Mouse (Mus musculus) intestine, embryonic 14.5 days (tissue): ENCODE data around the gene Gm11060. TPM values are rescaled to one million over a fixed set of nuclear protein-coding genes. Genes with fewer than 3 reads are reported as not detected.

Source experiments
- ATAC-seq: fragments of 200-750 bp; cut with Nextera tagmentation; replicated peaks from 2 replicates; pipeline ENCODE4 v1.8.0; 2017; ENCODE audit warnings: low read depth, moderate number of reproducible peaks, moderate TSS enrichment, moderate library complexity; ENCODE audit not compliant: low FRiP score, low TSS enrichment
- DNase-seq: peaks from one replicate; pipeline ENCODE4 v3.0.0-alpha.2; 2018; ENCODE audit warnings: low spot score
- H3K27ac ChIP-seq: fragments of 300-500 bp; sonication (generic); 2 replicates; pipeline ENCODE4 v1.5.1; 2014; ENCODE audit warnings: low read depth, mild to moderate bottlenecking, control low read depth
- H3K27me3 ChIP-seq: fragments of 300-500 bp; sonication (generic); replicated peaks from 2 replicates; pipeline ENCODE4 v1.6.1; 2014; ENCODE audit warnings: low read length, control low read depth; ENCODE audit not compliant: control insufficient read depth, insufficient read depth
- H3K36me3 ChIP-seq: fragments of 300-500 bp; sonication (generic); 2 replicates; pipeline ENCODE4 v1.6.1; 2014; ENCODE audit warnings: low read length, control low read depth; ENCODE audit not compliant: control insufficient read depth, insufficient read depth
- H3K4me1 ChIP-seq: fragments of 300-500 bp; sonication (generic); replicated peaks from 2 replicates; pipeline ENCODE4 v1.6.1; 2014; ENCODE audit warnings: low read length, control low read depth, mixed read lengths; ENCODE audit not compliant: control insufficient read depth, insufficient read depth
- H3K4me2 ChIP-seq: fragments of 300-500 bp; sonication (generic); 2 replicates; pipeline ENCODE4 v1.6.1; 2014; ENCODE audit warnings: low read length
- H3K4me3 ChIP-seq: fragments of 300-500 bp; sonication (generic); 2 replicates; pipeline ENCODE4 v1.5.1; 2014; ENCODE audit warnings: low read depth, low read length, control low read depth, mixed read lengths
- H3K9ac ChIP-seq: fragments of 300-500 bp; sonication (generic); 2 replicates; pipeline ENCODE4 v1.6.1; 2014; ENCODE audit warnings: mild to moderate bottlenecking, low read length
- H3K9me3 ChIP-seq: fragments of 300-500 bp; sonication (generic); 2 replicates; pipeline ENCODE4 v1.6.1; 2016; ENCODE audit warnings: low read length, control low read depth; ENCODE audit not compliant: control insufficient read depth
- WGBS: fragments of 180-500 bp; shearing (Covaris S2); extraction: QIAGEN DNeasy Blood & Tissue Kit; methylation state at CpG from one replicate; pipeline ENCODE4 v1.1.7; 2014; 5-methylcytosine and 5-hydroxymethylcytosine counted together
- polyA plus RNA-seq: library from polyadenylated mRNA; unstranded; fragments of >200 nt; fragmentation: Nextera tagmentation; extraction: Ambion mirVana; gene quantifications from 2 replicates; pipeline ENCODE4 v1.2.1, GENCODE M21; 2014

The Gm11060 gene
- polyA plus RNA-seq, 1 experiment from 2014 or later: not detected

DNA sequence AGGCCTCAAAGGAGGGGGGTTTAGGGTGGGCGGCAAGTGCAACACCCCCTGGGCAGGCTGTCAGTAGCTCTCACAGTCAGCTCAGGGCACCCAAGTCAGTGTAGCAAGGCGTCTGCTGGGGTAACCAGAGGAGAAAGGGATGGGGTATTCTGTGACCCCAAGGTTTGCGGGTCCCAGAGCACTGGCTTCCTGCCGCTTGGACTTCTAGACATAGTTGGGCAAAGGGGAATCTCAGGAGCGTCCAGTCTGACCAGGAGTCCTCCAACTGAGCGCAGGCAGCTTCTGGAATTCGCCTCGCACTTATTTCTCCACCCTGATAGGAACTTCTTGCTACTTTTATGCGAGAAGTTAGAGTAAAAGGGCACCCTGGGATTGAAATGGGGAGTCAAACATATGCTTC, 32.1 kb downstream of the Gm11060 start:
- Histone ChIP-seq H3K36me3 (no peaks in the 10 kb centered on the region), H3K9ac (no peak overlapping the region), H3K4me1 (0 out of 2 replicates have a peak, but pooled peaks cover 4% of the 10 kb centered on the region), H3K27ac (no peak overlapping the region), H3K4me2 (no peak overlapping the region; the same call in 1 of the 2 replicates), H3K9me3 (no peaks in the 10 kb centered on the region), H3K4me3 (no peak overlapping the region), H3K27me3 (peaks cover 92% of the 10 kb centered on the region)
- ATAC-seq (no peak), DNase-seq (no peak)
- WGBS: 8% methylated on average over 9 of the region's 9 CpGs

GRCm38 (mm10) chr2:105124391-105124790, 32.6 kb downstream of the Gm11060 start:
- WGBS: 7% methylated on average over 7 of the region's 7 CpGs
- Histone ChIP-seq H3K4me2 (no peak overlapping the region; the same call in 1 of the 2 replicates), H3K27me3 (peaks cover 96% of the 10 kb centered on the region), H3K4me3 (no peak overlapping the region), H3K9ac (no peak overlapping the region), H3K27ac (no peak overlapping the region), H3K9me3 (no peaks in the 10 kb centered on the region), H3K36me3 (no peaks in the 10 kb centered on the region), H3K4me1 (0 out of 2 replicates have a peak, but pooled peaks cover 4% of the 10 kb centered on the region)
- ATAC-seq (no peak), DNase-seq (no peak)

DNA sequence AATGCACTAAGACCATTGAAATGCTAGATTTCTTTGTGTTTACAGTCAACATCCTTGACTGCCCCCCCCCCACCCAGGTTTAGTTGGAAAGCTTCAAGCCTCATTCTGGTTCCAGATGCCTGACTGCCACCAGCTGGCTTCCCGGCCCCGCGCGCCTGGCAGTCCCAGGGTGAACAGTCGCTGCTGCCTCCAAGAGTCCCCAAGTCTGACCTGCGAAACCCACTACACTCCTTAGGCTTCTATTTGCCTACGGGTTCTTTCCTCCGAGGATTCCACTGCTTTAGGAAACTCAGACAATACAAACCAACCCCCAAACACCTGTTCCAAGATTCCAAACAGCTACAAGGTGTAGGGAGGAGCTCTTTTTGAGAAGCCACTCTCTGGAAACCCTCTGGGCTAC, 33.4 kb downstream of the Gm11060 start:
- H3K27ac ChIP-seq: no peak overlapping the region
- no peaks in the 10 kb centered on the region for H3K36me3 ChIP-seq
- no peak for DNase-seq
- H3K9ac ChIP-seq: no peak overlapping the region
- WGBS: 1% methylated on average over 8 of the region's 8 CpGs
- no peak for ATAC-seq
- H3K27me3 ChIP-seq: peaks cover 96% of the 10 kb centered on the region
- no peaks in the 10 kb centered on the region for H3K9me3 ChIP-seq
- H3K4me2 ChIP-seq: peak overlapping the region; percentile 45
- H3K4me1 ChIP-seq: 0 out of 2 replicates have a peak, but pooled peaks cover 6% of the 10 kb centered on the region
- H3K4me3 ChIP-seq: peak overlapping the region; percentile 38

DNA sequence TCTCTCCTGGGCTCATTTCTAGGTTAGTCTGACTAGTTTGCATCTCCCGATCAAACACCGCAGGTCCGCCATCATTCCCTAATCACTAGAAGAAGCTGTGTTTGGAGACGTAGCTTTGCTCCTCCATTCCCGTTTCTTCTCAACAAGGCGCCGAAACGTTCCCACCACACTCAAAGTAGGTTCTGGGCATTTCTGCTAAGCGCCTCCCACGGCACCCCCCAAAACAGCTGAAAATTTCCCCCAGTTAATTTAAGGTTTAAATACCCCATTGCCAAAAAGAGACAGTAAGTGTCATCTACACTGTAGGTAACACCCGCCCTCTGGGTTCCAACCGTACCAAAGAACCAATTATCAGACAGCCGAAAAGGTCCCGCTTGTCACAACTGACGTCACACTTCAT, 33.8 kb downstream of the Gm11060 start:
- Histone ChIP-seq H3K4me3 (peak overlapping the region; percentile 38), H3K27me3 (peaks cover 96% of the 10 kb centered on the region), H3K4me1 (0 out of 2 replicates have a peak, but pooled peaks cover 11% of the 10 kb centered on the region), H3K27ac (no peak overlapping the region), H3K36me3 (no peaks in the 10 kb centered on the region), H3K9me3 (no peaks in the 10 kb centered on the region), H3K4me2 (peak overlapping the region; percentile 45), H3K9ac (no peak overlapping the region)
- DNase-seq (no peak), ATAC-seq (no peak)
- WGBS: 4% methylated on average over 15 of the region's 15 CpGs

DNA sequence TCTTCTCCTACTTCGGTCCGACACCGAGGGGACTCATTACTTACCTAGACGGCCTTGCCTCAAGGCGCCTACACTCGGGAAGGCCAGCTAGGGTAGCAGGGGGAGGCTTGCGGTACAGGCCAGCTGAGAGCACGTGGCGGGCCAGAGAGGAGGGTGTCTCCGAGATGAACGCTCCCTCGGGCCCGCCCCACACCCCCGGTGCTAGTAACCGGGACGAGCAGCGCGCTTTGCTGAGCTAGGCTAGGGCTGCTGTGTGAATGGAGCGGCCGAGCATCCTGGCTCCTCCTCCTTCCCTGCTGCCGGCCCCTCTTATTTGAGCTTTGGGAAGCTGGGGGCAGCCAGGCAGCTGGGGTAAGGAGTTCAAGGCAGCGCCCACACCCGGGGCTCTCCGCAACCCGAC, 34.5 kb downstream of the Gm11060 start, which contains the start of gene Wt1:
Gene Wt1, plus strand, starts transcription at position 251 of the 400 bp plus-strand sequence.
- ATAC-seq (peak; percentile 73), DNase-seq (peak; percentile 79)
- H3K27me3 ChIP-seq: peaks cover 96% of the 10 kb centered on the region
- peak within 1 kb of the TSS; percentile 45 for H3K4me2 ChIP-seq
- peak within 1 kb of the TSS; percentile 35 for H3K9ac ChIP-seq
- H3K4me3 ChIP-seq: peak within 1 kb of the TSS; percentile 38
- peak within 1 kb of the TSS; percentile 18; the same call in 1 of the 2 replicates for H3K27ac ChIP-seq
- H3K36me3 ChIP-seq: no peaks in the 10 kb centered on the region
- H3K9me3 ChIP-seq: no peaks in the 10 kb centered on the region
- H3K4me1 ChIP-seq: 0 out of 2 replicates have a peak, but pooled peaks cover 13% of the 10 kb centered on the region
- under 1% methylated on average over 24 of the region's 25 CpGs for WGBS

DNA sequence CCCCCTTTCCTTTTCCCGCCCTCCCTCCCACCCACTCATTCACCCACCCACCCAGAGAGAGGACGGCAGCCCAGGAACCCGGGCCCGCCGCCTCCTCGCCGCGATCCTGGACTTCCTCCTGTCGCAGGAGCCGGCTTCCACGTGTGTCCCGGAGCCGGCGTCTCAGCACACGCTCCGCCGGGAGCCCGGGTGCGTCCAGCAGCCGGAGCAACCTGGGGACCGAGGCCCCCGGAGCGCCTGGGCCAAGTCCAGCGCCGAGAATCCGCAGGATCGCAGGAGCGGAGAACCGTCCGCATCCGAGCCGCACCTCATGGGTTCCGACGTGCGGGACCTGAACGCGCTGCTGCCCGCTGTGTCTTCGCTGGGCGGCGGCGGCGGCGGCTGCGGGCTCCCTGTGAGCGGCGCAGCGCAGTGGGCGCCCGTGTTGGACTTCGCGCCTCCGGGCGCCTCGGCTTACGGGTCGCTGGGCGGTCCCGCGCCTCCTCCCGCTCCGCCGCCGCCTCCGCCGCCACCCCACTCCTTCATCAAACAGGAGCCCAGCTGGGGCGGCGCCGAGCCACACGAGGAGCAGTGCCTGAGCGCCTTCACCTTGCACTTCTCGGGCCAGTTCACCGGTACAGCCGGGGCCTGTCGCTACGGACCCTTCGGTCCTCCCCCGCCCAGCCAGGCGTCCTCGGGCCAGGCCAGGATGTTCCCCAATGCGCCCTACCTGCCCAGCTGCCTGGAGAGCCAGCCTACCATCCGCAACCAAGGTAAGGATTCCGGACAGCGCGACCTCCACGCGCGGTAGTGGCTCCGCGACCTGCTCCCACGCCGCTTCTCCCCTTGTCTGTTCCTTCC, 35.1 kb downstream of the Gm11060 start:
- ATAC-seq (peak; percentile 38), DNase-seq (peak; percentile 74)
- under 1% methylated on average over 67 of the region's 92 CpGs for WGBS
- H3K36me3 ChIP-seq: no peaks in the 10 kb centered on the region
- peak overlapping the region; percentile 45 for H3K4me2 ChIP-seq
- 0 out of 2 replicates have a peak, but pooled peaks cover 13% of the 10 kb centered on the region for H3K4me1 ChIP-seq
- peak overlapping the region; percentile 38 for H3K4me3 ChIP-seq
- H3K9ac ChIP-seq: peak overlapping the region; percentile 35
- H3K27ac ChIP-seq: peak overlapping the region; percentile 18; the same call in 1 of the 2 replicates
- H3K27me3 ChIP-seq: peaks cover 96% of the 10 kb centered on the region
- no peaks in the 10 kb centered on the region for H3K9me3 ChIP-seq

- H3K27ac ChIP-seq: no peak overlapping the region
- H3K36me3 ChIP-seq: no peaks in the 10 kb centered on the region
- H3K9me3 ChIP-seq: no peaks in the 10 kb centered on the region
- no peak for ATAC-seq
- H3K27me3 ChIP-seq: peaks cover 97% of the 10 kb centered on the region
- H3K4me1 ChIP-seq: 0 out of 2 replicates have a peak, but pooled peaks cover 11% of the 10 kb centered on the region
- peak overlapping the region; percentile 38 for H3K4me3 ChIP-seq
- DNase-seq: peak; percentile 84
- WGBS: 1% methylated on average over 52 of the region's 52 CpGs
- H3K4me2 ChIP-seq: peak overlapping the region; percentile 45
- peak overlapping the region; percentile 35 for H3K9ac ChIP-seq
Observed at GRCm38 (mm10) chr2:105127531-105128480, 36.0 kb downstream of the Gm11060 start.

- H3K4me1 ChIP-seq: peaks cover 14% of the 10 kb centered on the region; the same call in 1 of the 2 replicates
- H3K9ac ChIP-seq: 0 out of 2 replicates have a peak overlapping the region, but pooled peaks have one; percentile 14
- DNase-seq: peak; percentile 71
- H3K27ac ChIP-seq: no peak overlapping the region
- peaks cover 97% of the 10 kb centered on the region for H3K27me3 ChIP-seq
- 7% methylated on average over 12 of the region's 12 CpGs for WGBS
- H3K36me3 ChIP-seq: no peaks in the 10 kb centered on the region
- H3K4me3 ChIP-seq: peak overlapping the region; percentile 38
- no peaks in the 10 kb centered on the region for H3K9me3 ChIP-seq
- peak overlapping the region; percentile 32 for H3K4me2 ChIP-seq
- no peak for ATAC-seq
Observed at GRCm38 (mm10) chr2:105128564-105128963, 36.7 kb downstream of the Gm11060 start.
